Mouse (Mus musculus): ENCODE data around the gene Olfr228.
"Not testable (repeated sequence)": the region's sequence is repeated elsewhere in the genome, so short reads cannot be mapped to it uniquely, and the experiment has no call there.

The Olfr228 gene

DNA sequence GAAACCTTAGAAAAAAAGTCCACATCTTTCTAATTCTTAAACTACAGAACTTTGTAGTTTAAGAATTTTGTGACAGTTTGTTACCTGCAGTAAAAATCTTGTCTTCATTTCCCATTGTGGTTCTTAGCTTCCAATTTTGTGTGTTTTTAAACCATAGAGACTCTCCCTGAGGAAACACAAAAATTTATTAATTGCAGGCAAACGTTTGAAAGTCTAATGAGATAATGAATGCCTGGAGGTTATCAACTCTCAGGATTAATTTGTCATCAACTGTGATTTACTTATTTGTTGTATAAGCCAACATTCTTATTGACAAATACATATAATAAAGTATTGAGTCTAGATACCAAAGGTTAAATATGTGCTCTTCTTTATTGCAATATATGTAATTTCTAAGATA is at the start of gene Olfr228:
Olfr228 (minus strand) TSS at position 101 of the 400 bp plus-strand sequence.
- no peak for DNase-seq (ENCODE audit: low read depth)

DNA sequence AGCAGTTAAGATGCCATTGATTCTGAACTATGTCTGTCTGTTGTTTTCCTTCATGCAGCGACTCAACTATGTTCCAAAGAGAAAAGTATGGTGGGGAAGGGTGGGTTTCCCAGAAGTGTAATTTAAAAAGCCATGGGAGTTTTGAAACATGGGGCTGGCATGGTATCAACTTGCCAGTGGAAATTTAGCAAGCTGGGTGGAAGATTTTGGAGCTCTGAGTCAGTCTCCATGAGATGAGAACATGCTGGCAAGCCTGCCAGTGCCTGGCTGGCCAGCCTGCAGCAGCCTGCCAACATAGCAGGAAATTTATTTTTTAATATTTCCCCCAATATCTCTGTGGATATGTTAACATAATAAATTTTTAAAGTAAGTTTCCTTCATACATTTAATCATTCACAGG is 43.8 kb upstream of the Olfr228 start:
- DNase-seq (ENCODE audit: low read depth) = no peak

DNA sequence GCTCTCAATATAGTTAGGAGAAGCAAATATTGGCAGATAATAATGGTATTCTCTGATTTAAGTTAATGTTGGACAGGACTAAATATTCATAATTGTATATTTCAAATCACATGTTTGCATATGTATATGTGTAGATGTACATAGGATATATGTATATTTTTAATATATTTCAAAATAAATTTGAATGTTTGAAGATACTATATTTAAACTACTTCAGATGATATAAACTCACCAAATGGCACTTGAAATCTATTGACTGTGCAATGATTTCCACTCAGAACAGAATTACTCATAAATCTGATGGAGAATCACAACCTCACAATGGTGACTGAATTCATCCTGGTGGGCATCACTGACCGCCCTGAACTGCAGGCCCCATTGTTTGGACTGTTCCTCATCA is 21.0 kb upstream of the Olfr228 start, which contains the start of gene Olfr1076:
Olfr1076 (plus strand) TSS at position 301 of the 400 bp plus-strand sequence.
- DNase-seq (ENCODE audit: low read depth) = no peak

DNA sequence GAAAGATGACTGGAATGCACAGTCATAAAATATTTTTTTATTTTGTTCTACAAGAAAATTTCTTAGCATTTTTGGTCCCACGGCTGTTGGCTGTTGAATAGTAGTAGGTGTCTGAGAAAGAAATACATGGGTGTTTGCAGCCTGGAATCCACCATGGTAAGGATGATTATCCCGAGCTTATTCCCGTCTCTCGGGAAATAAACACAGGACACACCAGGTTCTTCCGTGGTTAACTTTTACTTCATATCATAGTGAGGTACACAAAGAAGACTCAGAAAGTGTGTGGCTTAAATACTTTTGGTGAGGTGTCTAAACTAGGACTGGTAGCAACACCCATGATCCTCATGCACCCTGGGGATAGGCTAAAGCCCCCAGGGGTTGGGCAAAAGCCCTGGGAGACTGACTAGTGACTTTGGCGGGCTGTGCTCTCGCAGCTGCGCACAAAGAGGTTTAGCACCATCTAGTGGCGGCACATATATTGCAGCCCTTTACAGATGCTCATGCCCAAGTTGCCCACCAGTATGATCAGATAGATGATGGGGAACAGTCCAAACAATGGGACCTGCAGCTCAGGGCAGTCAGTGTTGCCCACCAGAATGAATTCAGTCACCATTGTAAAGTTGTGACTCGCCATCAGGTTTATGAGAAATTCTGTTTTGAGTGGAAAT is 22.6 kb downstream of the Olfr228 start:
- no peak for DNase-seq (ENCODE audit: low read depth)

DNA sequence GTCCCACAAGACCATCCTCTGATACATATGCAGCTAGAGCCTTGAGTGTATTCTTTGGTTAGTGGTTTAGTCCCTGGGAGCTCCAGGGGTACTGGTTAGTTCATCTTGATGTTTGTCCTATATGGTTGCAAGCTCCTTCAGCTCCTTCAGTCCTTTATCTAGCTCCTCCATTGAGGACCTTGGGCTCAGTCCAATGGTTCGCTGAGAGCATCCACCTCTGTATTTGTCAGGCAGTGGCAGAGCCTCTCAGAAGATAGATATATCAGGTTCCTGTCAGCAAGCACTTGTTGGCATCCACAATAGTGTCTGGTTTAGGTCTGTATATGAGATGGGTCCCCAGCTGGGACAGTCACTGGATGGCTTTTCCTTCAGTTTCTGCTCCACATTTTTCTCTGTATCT is 26.8 kb downstream of the Olfr228 start:
- no peak for DNase-seq (ENCODE audit: low read depth)

DNA sequence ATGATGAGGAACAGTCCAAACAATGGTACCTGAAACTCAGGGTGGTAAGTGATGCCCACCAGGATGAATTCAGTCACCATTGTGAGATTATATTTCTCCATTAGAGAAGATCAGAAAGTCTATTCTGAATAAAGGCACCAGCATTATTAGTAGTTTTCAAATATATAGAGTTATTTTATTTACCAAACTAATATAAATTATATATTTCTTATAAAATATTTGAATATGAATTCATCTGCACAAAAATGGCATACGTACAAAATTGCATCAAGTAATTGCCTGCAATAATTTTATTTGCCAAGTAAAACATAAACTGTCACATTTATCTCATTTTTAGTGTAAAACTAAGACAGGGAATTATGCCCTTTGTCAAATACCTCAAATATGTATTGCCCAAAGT is 31.0 kb downstream of the Olfr228 start, which contains the start of gene Olfr1066:
Olfr1066 (minus strand) TSS at position 101 of the 400 bp plus-strand sequence.
- no peak for DNase-seq (ENCODE audit: low read depth)

DNA sequence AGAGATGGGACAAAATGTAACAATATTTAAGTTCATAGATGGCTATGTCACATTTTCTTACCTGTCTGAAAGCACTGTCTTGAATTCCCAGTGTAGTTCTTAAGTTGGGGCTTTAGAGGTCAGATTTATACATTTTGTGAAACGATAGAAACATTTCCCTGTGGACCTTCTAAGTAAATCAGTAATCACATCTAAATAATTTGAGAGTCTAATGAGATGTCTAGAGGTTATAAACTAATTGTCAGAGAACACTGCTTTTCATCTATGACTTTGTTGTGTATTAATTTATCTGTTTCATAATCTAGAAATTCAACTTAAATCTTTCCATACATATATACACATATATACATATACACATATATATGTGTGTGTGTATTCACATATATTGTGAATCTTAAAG is 36.7 kb downstream of the Olfr228 start, which contains the start of gene Olfr1065:
Olfr1065 (minus strand) TSS at position 101 of the 400 bp plus-strand sequence.
- not testable (repeated sequence) for DNase-seq (ENCODE audit: low read depth)

DNA sequence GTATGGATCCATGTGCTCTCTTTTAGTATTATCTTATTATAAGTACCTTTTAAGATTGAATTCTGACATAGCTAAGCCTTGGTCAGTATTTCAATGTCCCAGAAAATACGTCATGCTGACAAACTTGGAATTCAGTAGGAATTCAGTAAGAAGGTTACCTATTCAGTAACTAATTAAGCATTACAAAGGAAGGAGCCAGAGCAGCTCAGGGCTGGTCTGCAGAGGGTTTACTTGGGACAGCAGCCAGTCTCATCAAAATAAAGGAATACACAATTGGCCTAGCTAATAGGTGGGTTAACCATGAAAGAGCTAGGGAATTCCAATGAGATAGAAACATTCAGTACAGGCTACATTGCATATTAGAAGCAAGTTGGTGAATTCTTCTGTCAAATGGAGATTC is 45.1 kb downstream of the Olfr228 start:
- DNase-seq (ENCODE audit: low read depth) = not testable (repeated sequence)

All from c-Kit-positive CD71-negative TER-119-negative erythroid progenitor cells, embryonic 14.5 days (primary cell).